Mouse (Mus musculus): ENCODE results near the gene Hdac4. TPM values are rescaled to one million over a fixed set of nuclear protein-coding genes. Genes with fewer than 3 reads are reported as not detected.

Gene Hdac4
- polyA plus RNA-seq, 1 experiment from 2014 or later: 16.3 TPM

DNA sequence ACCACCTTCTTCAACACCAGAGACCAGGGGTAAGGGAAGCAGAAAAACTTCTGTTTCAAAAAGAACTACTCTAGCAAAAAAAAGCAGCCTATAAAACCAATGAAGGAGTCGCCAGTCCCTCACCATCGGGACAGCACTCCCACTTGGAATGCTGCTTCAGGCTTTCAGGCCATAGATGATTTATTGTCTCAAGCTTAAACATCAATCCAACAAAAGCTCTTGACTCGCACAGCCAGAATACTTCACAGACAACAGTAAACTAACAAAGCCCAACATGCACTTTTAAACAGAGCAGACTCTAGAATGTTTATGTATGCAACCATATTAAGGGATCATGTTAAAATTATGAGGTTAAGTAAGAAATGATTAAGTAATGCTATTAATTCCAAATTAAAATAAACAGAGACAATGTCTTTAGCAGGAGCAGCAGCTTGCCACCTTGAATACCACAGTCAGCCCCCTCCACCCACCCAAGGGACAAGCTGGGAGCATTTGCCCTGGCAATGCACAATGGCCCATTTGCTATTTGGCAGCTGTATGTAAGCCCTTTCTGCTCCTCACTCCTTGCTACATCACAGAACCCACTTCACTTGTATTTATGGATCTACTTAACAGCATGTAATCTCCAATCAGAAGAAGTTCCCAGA lies 21.1 kb downstream of the Hdac4 start:
- 15% methylated on average over 3 of the region's 3 CpGs for WGBS
- H3K27ac ChIP-seq (ENCODE audit: low read length): no peak overlapping the region
- no peak for ATAC-seq
- peaks cover 15% of the 10 kb centered on the region; the same call in 1 of the 2 replicates for H3K4me1 ChIP-seq (ENCODE audit: insufficient read depth, low read depth, low read length)
- no peak overlapping the region for H3K4me3 ChIP-seq (ENCODE audit: low read depth, low read length)
- H3K9ac ChIP-seq (replicated peaks; ENCODE audit: low read depth): no peak overlapping the region
- no peak for TF ChIP-seq CTCF (IDR thresholded peaks at IDR 0.05)
- H3K4me2 ChIP-seq (replicated peaks; ENCODE audit: low read depth, low read length): no peak overlapping the region
- H3K36me3 ChIP-seq (ENCODE audit: insufficient read depth, low read length): no peaks in the 10 kb centered on the region
- no peaks in the 10 kb centered on the region for H3K27me3 ChIP-seq (replicated peaks; ENCODE audit: insufficient read depth, low read length)
- no peaks in the 10 kb centered on the region for H3K9me3 ChIP-seq (ENCODE audit: low read length)
- no peak for DNase-seq (ENCODE audit: low spot score)

DNA sequence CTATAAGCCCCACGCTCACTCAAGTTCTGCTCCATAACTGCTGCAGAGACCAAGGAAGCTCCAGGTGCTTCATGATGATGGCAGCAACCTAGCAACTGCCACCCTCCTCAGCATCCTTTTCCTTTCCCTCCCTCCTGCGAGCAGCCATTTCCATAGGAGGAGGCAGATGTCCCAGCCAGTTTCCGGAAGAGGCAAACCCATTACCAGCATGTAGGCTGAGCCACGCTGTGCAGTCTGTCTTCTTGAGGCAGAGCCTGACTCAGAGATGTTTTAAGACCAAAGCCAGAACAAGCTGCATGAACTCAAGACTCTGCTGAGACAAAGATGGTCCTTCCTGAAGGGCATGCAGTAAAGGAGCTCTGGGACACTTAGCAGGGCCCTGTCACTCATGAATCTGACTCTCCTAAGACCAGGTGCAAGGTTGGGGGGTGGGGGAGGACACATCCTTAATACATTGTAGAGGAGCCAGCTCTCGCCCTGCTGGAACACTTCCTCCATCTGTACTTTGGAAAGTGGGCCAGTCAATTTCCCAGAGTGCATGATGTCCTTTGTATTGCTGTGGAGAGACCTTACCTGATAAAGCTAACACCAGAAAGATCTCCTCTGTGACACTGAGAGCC lies 24.8 kb downstream of the Hdac4 start:
- peaks cover 8% of the 10 kb centered on the region; the same call in 1 of the 2 replicates for H3K4me1 ChIP-seq (ENCODE audit: insufficient read depth, low read depth, low read length)
- H3K36me3 ChIP-seq (ENCODE audit: insufficient read depth, low read length): no peaks in the 10 kb centered on the region
- no peak overlapping the region for H3K4me2 ChIP-seq (replicated peaks; ENCODE audit: low read depth, low read length)
- no peaks in the 10 kb centered on the region for H3K9me3 ChIP-seq (ENCODE audit: low read length)
- DNase-seq (ENCODE audit: low spot score) (no peak), ATAC-seq (no peak)
- H3K4me3 ChIP-seq (ENCODE audit: low read depth, low read length): no peak overlapping the region
- H3K27me3 ChIP-seq (replicated peaks; ENCODE audit: insufficient read depth, low read length): no peaks in the 10 kb centered on the region
- TF ChIP-seq EP300 (IDR thresholded peaks at IDR 0.05) (no peak), CTCF (IDR thresholded peaks at IDR 0.05) (no peak)
- no peak overlapping the region for H3K27ac ChIP-seq (ENCODE audit: low read length)
- 85% methylated on average over 5 of the region's 5 CpGs for WGBS
- H3K9ac ChIP-seq (replicated peaks; ENCODE audit: low read depth): no peak overlapping the region

DNA sequence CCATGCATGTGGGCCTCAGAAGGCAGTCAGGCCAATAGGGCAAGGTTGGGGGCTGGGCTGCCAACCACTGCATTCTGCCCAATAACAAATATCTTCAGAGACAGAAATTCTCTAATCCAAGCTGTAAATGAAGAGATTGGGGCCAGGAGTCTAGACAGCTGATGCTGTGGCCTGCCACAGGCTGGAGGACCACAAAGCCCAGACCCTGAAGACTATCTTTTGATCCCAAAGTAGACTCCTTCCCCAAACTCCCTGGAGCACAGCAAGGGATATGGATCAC lies 25.8 kb downstream of the Hdac4 start:
- H3K27ac ChIP-seq (ENCODE audit: low read length): no peak overlapping the region
- H3K9ac ChIP-seq (replicated peaks; ENCODE audit: low read depth): no peak overlapping the region
- ATAC-seq (no peak), DNase-seq (ENCODE audit: low spot score) (no peak)
- H3K27me3 ChIP-seq (replicated peaks; ENCODE audit: insufficient read depth, low read length): no peaks in the 10 kb centered on the region
- TF ChIP-seq CTCF (IDR thresholded peaks at IDR 0.05) (no peak), EP300 (IDR thresholded peaks at IDR 0.05) (no peak)
- peaks cover 6% of the 10 kb centered on the region; the same call in 1 of the 2 replicates for H3K4me1 ChIP-seq (ENCODE audit: insufficient read depth, low read depth, low read length)
- H3K4me3 ChIP-seq (ENCODE audit: low read depth, low read length): no peak overlapping the region
- no peaks in the 10 kb centered on the region for H3K36me3 ChIP-seq (ENCODE audit: insufficient read depth, low read length)
- H3K4me2 ChIP-seq (replicated peaks; ENCODE audit: low read depth, low read length): no peak overlapping the region
- H3K9me3 ChIP-seq (ENCODE audit: low read length): no peaks in the 10 kb centered on the region

DNA sequence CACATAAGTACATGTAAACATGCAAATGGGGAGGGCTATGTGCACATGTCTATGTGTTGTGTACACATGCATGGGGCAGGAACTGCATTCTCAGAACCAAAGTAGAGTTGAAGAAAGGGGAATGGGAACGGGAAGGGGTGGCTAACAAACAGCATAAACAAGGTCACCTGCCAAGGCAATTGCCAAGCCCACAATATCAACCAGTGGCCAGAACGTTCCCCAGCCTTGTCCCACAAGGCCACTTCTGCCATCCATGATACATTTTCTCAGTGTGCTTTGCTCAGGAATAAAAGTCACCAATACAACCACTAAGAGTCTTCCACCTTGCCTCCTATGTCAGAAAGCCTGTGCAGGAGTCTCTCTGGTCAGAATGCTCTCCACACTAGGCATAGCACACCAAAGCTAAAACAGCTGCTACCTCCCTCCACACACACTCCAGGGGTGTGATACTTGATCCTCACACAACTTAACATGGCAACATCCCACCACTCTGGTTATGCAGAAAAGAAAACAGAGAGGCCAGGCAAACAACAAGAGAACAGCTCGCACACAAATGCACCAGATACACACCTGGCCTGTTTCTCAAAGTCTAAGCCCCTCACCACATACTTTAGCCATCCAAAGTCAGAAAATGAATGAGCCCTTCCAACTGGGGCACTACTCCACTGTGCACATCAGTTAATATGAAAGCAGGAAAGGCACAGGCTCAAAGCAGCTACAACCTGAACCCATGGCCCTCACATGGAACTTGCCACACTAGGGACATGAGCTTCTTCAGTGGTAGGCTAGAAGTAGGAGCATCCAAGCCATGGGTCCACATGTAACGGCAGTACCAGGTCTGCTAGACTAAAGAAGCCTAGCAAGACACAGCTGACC lies 26.4 kb downstream of the Hdac4 start:
- no peak for TF ChIP-seq CTCF (IDR thresholded peaks at IDR 0.05)
- TF ChIP-seq EP300 (IDR thresholded peaks at IDR 0.05): no peak
- Histone ChIP-seq H3K4me2 (replicated peaks; ENCODE audit: low read depth, low read length) (no peak overlapping the region), H3K9ac (replicated peaks; ENCODE audit: low read depth) (no peak overlapping the region), H3K27ac (ENCODE audit: low read length) (no peak overlapping the region), H3K27me3 (replicated peaks; ENCODE audit: insufficient read depth, low read length) (no peaks in the 10 kb centered on the region), H3K4me1 (ENCODE audit: insufficient read depth, low read depth, low read length) (0 out of 2 replicates have a peak, but pooled peaks cover 2% of the 10 kb centered on the region), H3K36me3 (ENCODE audit: insufficient read depth, low read length) (no peaks in the 10 kb centered on the region), H3K9me3 (ENCODE audit: low read length) (no peaks in the 10 kb centered on the region), H3K4me3 (ENCODE audit: low read depth, low read length) (no peak overlapping the region)
- ATAC-seq (no peak), DNase-seq (ENCODE audit: low spot score) (no peak)
- WGBS: 80% methylated on average over 4 of the region's 4 CpGs

DNA sequence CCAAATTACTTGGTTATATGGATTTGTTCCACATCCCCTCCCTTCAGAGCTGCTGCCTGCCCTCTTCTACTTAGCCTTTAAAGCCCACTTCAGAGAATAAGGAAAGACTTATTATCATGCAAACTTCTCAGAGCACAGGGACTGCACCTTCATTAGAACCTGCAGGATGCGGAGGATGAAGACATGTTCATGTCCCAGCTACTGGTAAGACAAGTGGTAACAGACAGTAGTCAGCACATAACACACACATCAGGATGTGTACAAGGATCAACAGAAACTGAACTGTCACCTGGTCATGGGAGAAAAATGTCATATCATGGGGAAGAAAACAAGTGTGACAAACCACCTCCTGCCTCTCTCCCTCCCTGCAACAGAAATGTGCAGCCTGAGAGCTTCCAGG lies 31.6 kb downstream of the Hdac4 start:
- ATAC-seq (no peak), DNase-seq (ENCODE audit: low spot score) (no peak)
- Histone ChIP-seq H3K36me3 (ENCODE audit: insufficient read depth, low read length) (no peaks in the 10 kb centered on the region), H3K27ac (ENCODE audit: low read length) (no peak overlapping the region), H3K9ac (replicated peaks; ENCODE audit: low read depth) (no peak overlapping the region), H3K27me3 (replicated peaks; ENCODE audit: insufficient read depth, low read length) (no peaks in the 10 kb centered on the region), H3K4me3 (ENCODE audit: low read depth, low read length) (no peak overlapping the region), H3K9me3 (ENCODE audit: low read length) (no peaks in the 10 kb centered on the region), H3K4me1 (ENCODE audit: insufficient read depth, low read depth, low read length) (no peaks in the 10 kb centered on the region), H3K4me2 (replicated peaks; ENCODE audit: low read depth, low read length) (no peak overlapping the region)
- 97% methylated on average over 1 of the region's 1 CpGs for WGBS
- TF ChIP-seq EP300 (IDR thresholded peaks at IDR 0.05): no peak
- TF ChIP-seq CTCF (IDR thresholded peaks at IDR 0.05): no peak

DNA sequence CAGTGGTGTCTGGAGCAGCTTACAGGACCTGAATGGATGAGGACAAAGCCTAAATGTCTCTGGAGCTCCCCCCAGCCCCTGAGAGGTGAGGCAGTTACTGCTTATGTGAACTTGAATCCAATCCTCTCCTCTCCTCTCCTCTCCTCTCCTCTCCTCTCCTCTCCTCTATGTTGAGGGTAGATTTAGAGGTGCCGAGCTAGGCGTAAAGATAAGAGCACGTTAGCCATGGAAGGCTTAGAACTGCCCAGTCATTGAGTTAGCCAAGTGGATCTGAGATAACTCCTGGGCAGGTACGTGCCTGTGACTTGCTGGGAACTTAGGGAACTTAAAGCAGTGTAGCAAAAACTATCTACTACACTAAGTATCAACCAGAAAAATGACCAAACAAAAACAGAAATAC lies 35.7 kb downstream of the Hdac4 start:
- DNase-seq (ENCODE audit: low spot score) (no peak), ATAC-seq (no peak)
- no peak overlapping the region for H3K4me3 ChIP-seq (ENCODE audit: low read depth, low read length)
- H3K9ac ChIP-seq (replicated peaks; ENCODE audit: low read depth): no peak overlapping the region
- H3K9me3 ChIP-seq (ENCODE audit: low read length): no peaks in the 10 kb centered on the region
- no peak overlapping the region for H3K27ac ChIP-seq (ENCODE audit: low read length)
- WGBS: 75% methylated on average over 4 of the region's 4 CpGs
- no peak overlapping the region for H3K4me2 ChIP-seq (replicated peaks; ENCODE audit: low read depth, low read length)
- no peak for TF ChIP-seq EP300 (IDR thresholded peaks at IDR 0.05)
- TF ChIP-seq CTCF (IDR thresholded peaks at IDR 0.05): no peak
- no peaks in the 10 kb centered on the region for H3K4me1 ChIP-seq (ENCODE audit: insufficient read depth, low read depth, low read length)
- H3K36me3 ChIP-seq (ENCODE audit: insufficient read depth, low read length): no peaks in the 10 kb centered on the region
- no peaks in the 10 kb centered on the region for H3K27me3 ChIP-seq (replicated peaks; ENCODE audit: insufficient read depth, low read length)
